Mouse (Mus musculus) MEL (cell line): ENCODE results near the gene Psap. TPM values are rescaled to one million over a fixed set of nuclear protein-coding genes. Genes with fewer than 3 reads are reported as not detected.

Experiments used
- DNase-seq: peaks from one replicate; pipeline ENCODE4 v3.0.0; 2011; ENCODE audit warnings: low read depth, low spot score
- H3K27ac ChIP-seq: 2 replicates; pipeline ENCODE4 v1.5.1; 2012; ENCODE audit warnings: low read depth, mild to moderate bottlenecking, control low read depth, low read length, moderate library complexity; ENCODE audit not compliant: control insufficient read depth
- H3K27me3 ChIP-seq, 2 experiments: fragments of 150-350 bp in 1 of 2; sonication (generic) in 1 of 2; 2 replicates each; pipeline ENCODE4 v1.6.1; 2012; ENCODE audit warnings: low read length in 2 of 2, mild to moderate bottlenecking in 2 of 2, improper control_type of control experiment in 1 of 2, moderate library complexity in 1 of 2; ENCODE audit not compliant: insufficient read depth in 2 of 2, control insufficient read depth in 1 of 2
- H3K36me3 ChIP-seq, 2 experiments: 2 replicates each; pipeline ENCODE4 v1.6.1; 2012 to 2014; ENCODE audit warnings: low read length in 2 of 2, improper control_type of control experiment in 1 of 2, inconsistent platforms in 1 of 2, mild to moderate bottlenecking in 1 of 2; ENCODE audit not compliant: insufficient read depth in 2 of 2, control insufficient read depth in 1 of 2
- H3K4me1 ChIP-seq, 2 experiments: fragments of 150-350 bp in 1 of 2; sonication (generic) in 1 of 2; 2 replicates each; pipeline ENCODE4 v1.6.1; 2012; ENCODE audit warnings: low read length in 2 of 2, improper control_type of control experiment in 1 of 2, mild to moderate bottlenecking in 1 of 2; ENCODE audit not compliant: insufficient read depth in 2 of 2, control insufficient read depth in 1 of 2
- H3K4me3 ChIP-seq, 2 experiments: fragments of 150-350 bp in 1 of 2; sonication (generic) in 1 of 2; 2 replicates each; pipeline ENCODE4 v1.5.1; 2012; ENCODE audit warnings: low read depth in 2 of 2, low read length in 2 of 2, mild to moderate bottlenecking in 2 of 2, moderate library complexity in 2 of 2, control low read depth in 1 of 2, improper control_type of control experiment in 1 of 2; ENCODE audit not compliant: control insufficient read depth in 1 of 2, insufficient read depth in 1 of 2
- H3K79me2 ChIP-seq: 2 replicates; pipeline ENCODE4 v1.6.1; 2012; ENCODE audit warnings: mild to moderate bottlenecking, low read length, moderate library complexity; ENCODE audit not compliant: control insufficient read depth, poor library complexity, insufficient read depth
- H3K9ac ChIP-seq: 2 replicates; pipeline ENCODE4 v1.6.1; 2012; ENCODE audit warnings: low read depth, mild to moderate bottlenecking, control low read depth, low read length, moderate library complexity; ENCODE audit not compliant: control insufficient read depth, poor library complexity, severe bottlenecking
- H3K9me3 ChIP-seq: fragments of 150-350 bp; sonication (generic); replicated peaks from 2 replicates; pipeline ENCODE4 v1.6.1; 2012; ENCODE audit warnings: mild to moderate bottlenecking, low read length, improper control_type of control experiment, moderate library complexity; ENCODE audit not compliant: insufficient read depth
- BHLHE40 ChIP-seq: IDR thresholded peaks from 2 replicates; pipeline ENCODE4 v1.6.1; 2012; ENCODE audit warnings: low read depth, mild to moderate bottlenecking, inconsistent platforms, low read length, improper control_type of control experiment, borderline replicate concordance
- CHD1 ChIP-seq: IDR thresholded peaks from 2 replicates; pipeline ENCODE4 v1.6.1; 2012; ENCODE audit warnings: low read depth, mild to moderate bottlenecking, inconsistent platforms, low read length, improper control_type of control experiment
- CHD2 ChIP-seq: IDR thresholded peaks from 2 replicates; pipeline ENCODE4 v1.6.1; 2011; ENCODE audit warnings: low read length, improper control_type of control experiment
- E2F4 ChIP-seq: IDR thresholded peaks from 2 replicates; pipeline ENCODE4 v1.6.1; 2011; ENCODE audit warnings: low read depth, low read length, improper control_type of control experiment, borderline replicate concordance
- ETS1 ChIP-seq: IDR thresholded peaks from 2 replicates; pipeline ENCODE4 v1.6.1; 2012; ENCODE audit warnings: low read depth, mild to moderate bottlenecking, inconsistent platforms, low read length, improper control_type of control experiment, moderate library complexity
- GABPA ChIP-seq: IDR thresholded peaks from 2 replicates; pipeline ENCODE4 v1.6.1; 2012; ENCODE audit warnings: low read depth, mild to moderate bottlenecking, inconsistent platforms, low read length, improper control_type of control experiment, moderate library complexity
- GATA1 ChIP-seq: IDR thresholded peaks from 2 replicates; pipeline ENCODE4 v1.6.1; 2011; ENCODE audit warnings: low read depth, low read length, improper control_type of control experiment
- MAFK ChIP-seq: IDR thresholded peaks from 2 replicates; pipeline ENCODE4 v1.6.1; 2011; ENCODE audit warnings: low read depth, mild to moderate bottlenecking, low read length, improper control_type of control experiment, borderline replicate concordance
- MAZ ChIP-seq: IDR thresholded peaks from 2 replicates; pipeline ENCODE4 v1.6.1; 2012; ENCODE audit warnings: low read depth, mild to moderate bottlenecking, inconsistent platforms, low read length, improper control_type of control experiment
- MEF2A ChIP-seq: IDR thresholded peaks from 2 replicates; pipeline ENCODE4 v1.6.1; 2014; ENCODE audit warnings: low read depth, mild to moderate bottlenecking, inconsistent platforms, low read length, improper control_type of control experiment; ENCODE audit not compliant: poor library complexity, insufficient replicate concordance, severe bottlenecking; ENCODE audit errors: extremely low read depth
- MXI1 ChIP-seq: IDR thresholded peaks from 2 replicates; pipeline ENCODE4 v1.6.1; 2011; ENCODE audit warnings: mild to moderate bottlenecking, low read depth, low read length, improper control_type of control experiment
- MYC ChIP-seq: IDR thresholded peaks from 2 replicates; pipeline ENCODE4 v1.6.1; 2011; ENCODE audit warnings: low read depth, mild to moderate bottlenecking, low read length, improper control_type of control experiment, moderate library complexity
- NRF1 ChIP-seq: IDR thresholded peaks from 2 replicates; pipeline ENCODE4 v1.6.1; 2014; ENCODE audit warnings: low read depth, mild to moderate bottlenecking, inconsistent platforms, low read length, improper control_type of control experiment, moderate library complexity; ENCODE audit not compliant: poor library complexity, insufficient read depth, severe bottlenecking
- POLR2AphosphoS2 ChIP-seq: IDR thresholded peaks from 2 replicates; pipeline ENCODE4 v1.6.1; 2011; ENCODE audit warnings: low read length, improper control_type of control experiment
- POLR2AphosphoS5 ChIP-seq: IDR thresholded peaks from 2 replicates; pipeline ENCODE4 v1.6.1; 2012; ENCODE audit warnings: low read depth, borderline replicate concordance, mild to moderate bottlenecking, inconsistent platforms, low read length, moderate library complexity, mixed read lengths
- RAD21 ChIP-seq: IDR thresholded peaks from 2 replicates; pipeline ENCODE4 v1.6.1; 2011; ENCODE audit warnings: mild to moderate bottlenecking, low read depth, low read length, improper control_type of control experiment
- RCOR1 ChIP-seq: IDR thresholded peaks from 2 replicates; pipeline ENCODE4 v1.6.1; 2012; ENCODE audit warnings: low read depth, mild to moderate bottlenecking, inconsistent platforms, low read length, improper control_type of control experiment
- TCF12 ChIP-seq: IDR thresholded peaks from 2 replicates; pipeline ENCODE4 v1.6.1; 2014; ENCODE audit warnings: low read depth, mild to moderate bottlenecking, inconsistent platforms, low read length, improper control_type of control experiment, moderate library complexity
- UBTF ChIP-seq: IDR thresholded peaks from 2 replicates; pipeline ENCODE4 v1.6.1; 2012; ENCODE audit warnings: low read depth, mild to moderate bottlenecking, inconsistent platforms, low read length, improper control_type of control experiment, moderate library complexity, borderline replicate concordance; ENCODE audit not compliant: insufficient read depth
- USF1 ChIP-seq: IDR thresholded peaks from 2 replicates; pipeline ENCODE4 v1.6.1; 2014; ENCODE audit warnings: low read depth, mild to moderate bottlenecking, inconsistent platforms, low read length, improper control_type of control experiment, moderate library complexity
- USF2 ChIP-seq, 2 experiments: IDR thresholded peaks; 2 replicates each; pipeline ENCODE4 v1.6.1; 2011 to 2012; ENCODE audit warnings: improper control_type of control experiment in 2 of 2, low read length in 2 of 2, borderline replicate concordance in 1 of 2, inconsistent platforms in 1 of 2, low read depth in 1 of 2, mild to moderate bottlenecking in 1 of 2; ENCODE audit not compliant: insufficient read depth in 1 of 2
- polyA plus RNA-seq, 2 experiments: library from polyadenylated mRNA; stranded (reverse) in 1 of 2; unstranded in 1 of 2; fragments of >175 nt in 1 of 2; fragments of >200 nt in 1 of 2; gene quantifications; 2 replicates each; pipeline versions ENCODE4 v1.2.1 to v1.2.4; 2012; ENCODE audit warnings: low replicate concordance in 2 of 2, low read depth in 1 of 2; ENCODE audit not compliant: insufficient read length in 2 of 2, insufficient read depth in 1 of 2, missing spikeins in 1 of 2
- total RNA-seq: library from RNA; depleted of rRNA; stranded (reverse); fragments of 300-350 nt; gene quantifications from 2 replicates; pipeline ENCODE4 v1.2.3, GENCODE M21; 2012

Gene Psap
- total and polyA plus RNA-seq, 3 experiments = 56.8 to 153 (median 106) TPM

- Histone ChIP-seq H3K79me2 (no peaks in the 10 kb centered on the region), H3K27me3 (no peaks in the 10 kb centered on the region), H3K27ac (no peak overlapping the region), H3K9me3 (no peaks in the 10 kb centered on the region), H3K4me1 (peaks cover 3 to 12% of the 10 kb centered on the region in 2 experiments; a peak in 2 of 4 replicates), H3K36me3 (peaks cover 0 to 3% of the 10 kb centered on the region in 2 experiments; a peak in 1 of 4 replicates), H3K4me3 (no peak overlapping the region), H3K9ac (no peak overlapping the region)
- peak; percentile 41 for DNase-seq
- no peak for TF ChIP-seq POLR2AphosphoS5
These were observed 64.1 kb downstream of the Psap start for GRCm38 (mm10) chr10:60341528-60341927.

GRCm38 (mm10) chr10:60344111-60344510 is 66.7 kb downstream of the Psap start:
- Histone ChIP-seq H3K79me2 (no peaks in the 10 kb centered on the region; the same call in 1 of the 2 replicates), H3K36me3 (peaks cover 0 to 12% of the 10 kb centered on the region in 2 experiments; a peak in 2 of 4 replicates), H3K4me1 (peaks cover 8 to 22% of the 10 kb centered on the region in 2 experiments), H3K4me3 (no peak overlapping the region), H3K9me3 (no peaks in the 10 kb centered on the region), H3K27ac (no peak overlapping the region), H3K27me3 (no peaks in the 10 kb centered on the region), H3K9ac (no peak overlapping the region)
- TF ChIP-seq MAZ = no peak
- no peak for TF ChIP-seq CHD2
- TF ChIP-seq E2F4 = no peak
- TF ChIP-seq ETS1 = no peak
- no peak for TF ChIP-seq MAFK
- TF ChIP-seq RAD21 = no peak
- TF ChIP-seq RCOR1 = no peak
- no peak for TF ChIP-seq TCF12
- no peak for TF ChIP-seq UBTF
- no peak for TF ChIP-seq MXI1
- TF ChIP-seq GATA1 = no peak
- TF ChIP-seq MYC = no peak
- no peak for TF ChIP-seq GABPA
- no peak for TF ChIP-seq NRF1
- TF ChIP-seq BHLHE40 = no peak
- no peak for TF ChIP-seq USF1
- TF ChIP-seq CHD1 = no peak
- TF ChIP-seq USF2 (IDR thresholded peaks at IDR 0.05; ENCODE audit: borderline replicate concordance in 1 of 2, insufficient read depth in 1 of 2, low read depth in 1 of 2, low read length in 2 of 2) = no peak
- no peak for TF ChIP-seq POLR2AphosphoS2
- no peak for TF ChIP-seq MEF2A
- no peak for DNase-seq
